ENCODE assay signal across 23 mouse cellular contexts in genomic region chr2:179282276-179282675, GRCm38 (mm10).
DNase-seq lines count a peak whose midpoint lies in the region; ATAC-seq and TF ChIP-seq lines count a peak whose summit lies in the region.
"Had no signal": no experiment of that assay in that cellular context is flagged by ENCODE, and none has a peak within 500 bp of the region (broad histone marks: within the 10 kb centered on the region; RNA-seq: fewer than 3 reads in every experiment).

No protein-coding gene starts in this region.

- no peaks in the 10 kb centered on the region for H3K9me3 ChIP-seq in lung, embryonic 14.5 days (ENCODE audit: low read depth, low read length)
- H3K9me3 ChIP-seq: forebrain, embryonic 10.5 days; hindbrain, embryonic 10.5 days had no signal

- H3K4me3 ChIP-seq in gastrocnemius, adult 2 months, result no peak overlapping the region
- no peak overlapping the region for H3K4me3 ChIP-seq in lung, embryonic 14.5 days (ENCODE audit: low read depth, low read length)
- H3K4me3 ChIP-seq: forebrain, embryonic 10.5 days; hindbrain, embryonic 10.5 days; layer of hippocampus, adult 2 months; megakaryocyte, embryonic 14.5 days had no signal

- intact Hi-C loops in gastrocnemius, adult 2 months (cut with DNase I), result no loop called here

- DNase-seq in adrenal gland, adult 2 months, result peak; percentile 15
- DNase-seq in adrenal gland, adult 8-10 months, result no peak
- DNase-seq in gastrocnemius, adult 2 months, result peak; percentile 44
- DNase-seq in gastrocnemius, postnatal 4 days (ENCODE audit: low spot score in 2 of 2), result no peak
- DNase-seq in lung, embryonic 14.5 days, result peak; percentile 40
- DNase-seq in lung, postnatal 4 days, result no peak
- DNase-seq in brain, adult 2 months (ENCODE audit: low read depth, low spot score), result peak; percentile 17
- no peak for DNase-seq in embryo, embryonic 10 days (ENCODE audit: low spot score)
- DNase-seq: cerebellum, adult 9-11 months; embryo, embryonic 11 days; gastrocnemius, postnatal 36 days; kidney, adult 8-10 months; kidney, postnatal 14 days; liver; right cerebral cortex, adult 18-20 months; spleen, adult 18-20 months; thymus, postnatal 36 days had no signal

- H3K4me1 ChIP-seq in lung, embryonic 14.5 days (ENCODE audit: insufficient read depth), result no peaks in the 10 kb centered on the region
- H3K4me1 ChIP-seq: forebrain, embryonic 10.5 days; hindbrain, embryonic 10.5 days; megakaryocyte, embryonic 14.5 days had no signal

- no peak for ATAC-seq in lung, embryonic 14.5 days (ENCODE audit: insufficient read depth)
- ATAC-seq: activated CD4-positive, CD25-positive, alpha-beta regulatory T cell, adult 4 months; lung, postnatal 0 days had no signal

- no peaks in the 10 kb centered on the region for H3K27me3 ChIP-seq in lung, embryonic 14.5 days (ENCODE audit: insufficient read depth, low read length)
- H3K27me3 ChIP-seq: megakaryocyte, embryonic 14.5 days had no signal

- H3K9ac ChIP-seq in lung, embryonic 14.5 days, result no peak overlapping the region

- H3K36me3 ChIP-seq in lung, embryonic 14.5 days (ENCODE audit: insufficient read depth), result no peaks in the 10 kb centered on the region
- H3K36me3 ChIP-seq: forebrain, embryonic 10.5 days; hindbrain, embryonic 10.5 days had no signal

- TF ChIP-seq CTCF in gastrocnemius, adult 2 months (IDR thresholded peaks at IDR 0.05), result no peak
- TF ChIP-seq CTCF in lung, embryonic 14.5 days (IDR thresholded peaks at IDR 0.05; ENCODE audit: low read depth), result no peak

- whole genome bisulfite sequencing in lung, embryonic 14.5 days, result 83% methylated on average over 6 of the region's 6 CpGs

- no peak overlapping the region for H3K4me2 ChIP-seq in lung, embryonic 14.5 days

- H3K27ac ChIP-seq in gastrocnemius, adult 2 months, result no peak overlapping the region
- no peak overlapping the region for H3K27ac ChIP-seq in lung, embryonic 14.5 days (ENCODE audit: low read depth)
- H3K27ac ChIP-seq: forebrain, embryonic 10.5 days; hindbrain, embryonic 10.5 days; layer of hippocampus, adult 2 months had no signal

Comparison
In these comparisons a context has a peak if more than half of its experiments do, and no peak if none do; other contexts are left out.
1. DNase-seq: peak in adrenal gland, adult 2 months (single experiment), gastrocnemius, adult 2 months (single experiment), lung, embryonic 14.5 days (single experiment) and brain, adult 2 months (single experiment); none in adrenal gland, adult 8-10 months (single experiment), gastrocnemius, postnatal 4 days (0 of 2), lung, postnatal 4 days (0 of 2) and embryo, embryonic 10 days (single experiment).